Mouse (Mus musculus) liver, embryonic 15.5 days (tissue): ENCODE results near the gene Islr. TPM values are rescaled to one million over a fixed set of nuclear protein-coding genes. Genes with fewer than 3 reads are reported as not detected.

Experiments
- ATAC-seq: fragments of 200-750 bp; cut with Nextera tagmentation; 2 replicates; pipeline ENCODE4 v1.8.0; 2017; ENCODE audit warnings: moderate number of reproducible peaks, mild to moderate bottlenecking, moderate library complexity; ENCODE audit not compliant: insufficient read depth
- H3K27ac ChIP-seq: fragments of 300-500 bp; sonication (generic); replicated peaks from 2 replicates; pipeline ENCODE4 v1.5.1; 2015; ENCODE audit warnings: mild to moderate bottlenecking, inconsistent platforms
- H3K27me3 ChIP-seq: fragments of 300-500 bp; sonication (generic); 2 replicates; pipeline ENCODE4 v1.6.1; 2015; ENCODE audit warnings: mild to moderate bottlenecking, inconsistent platforms
- H3K36me3 ChIP-seq: fragments of 300-500 bp; sonication (generic); replicated peaks from 2 replicates; pipeline ENCODE4 v1.6.1; 2015; ENCODE audit warnings: moderate library complexity, mild to moderate bottlenecking, inconsistent platforms
- H3K4me1 ChIP-seq: fragments of 300-500 bp; sonication (generic); replicated peaks from 2 replicates; pipeline ENCODE4 v1.6.1; 2015; ENCODE audit warnings: inconsistent platforms
- H3K4me2 ChIP-seq: fragments of 300-500 bp; sonication (generic); 2 replicates; pipeline ENCODE4 v1.6.1; 2015; ENCODE audit warnings: moderate library complexity, mild to moderate bottlenecking, inconsistent platforms
- H3K4me3 ChIP-seq: fragments of 300-500 bp; sonication (generic); replicated peaks from 2 replicates; pipeline ENCODE4 v1.5.1; 2015; ENCODE audit warnings: mild to moderate bottlenecking, inconsistent platforms
- H3K9ac ChIP-seq: fragments of 300-500 bp; sonication (generic); 2 replicates; pipeline ENCODE4 v1.6.1; 2015; ENCODE audit warnings: moderate library complexity, mild to moderate bottlenecking, inconsistent platforms
- H3K9me3 ChIP-seq: fragments of 300-500 bp; sonication (generic); replicated peaks from 2 replicates; pipeline ENCODE4 v1.6.1; 2016; ENCODE audit warnings: inconsistent platforms
- WGBS: fragments of 180-500 bp; shearing (Covaris S2); methylation state at CpG from one replicate; pipeline ENCODE4 v1.1.7; 2015; ENCODE audit warnings: mixed read lengths; ENCODE audit not compliant: insufficient replicate concordance; 5-methylcytosine and 5-hydroxymethylcytosine counted together
- polyA plus RNA-seq: library from polyadenylated mRNA; unstranded; fragments of >200 nt; fragmentation: Nextera tagmentation; extraction: Ambion mirVana; gene quantifications from 2 replicates; pipeline ENCODE4 v1.2.1, GENCODE M21; 2015

Islr gene
- polyA plus RNA-seq, 1 experiment from 2014 or later, result 4.5 TPM

DNA sequence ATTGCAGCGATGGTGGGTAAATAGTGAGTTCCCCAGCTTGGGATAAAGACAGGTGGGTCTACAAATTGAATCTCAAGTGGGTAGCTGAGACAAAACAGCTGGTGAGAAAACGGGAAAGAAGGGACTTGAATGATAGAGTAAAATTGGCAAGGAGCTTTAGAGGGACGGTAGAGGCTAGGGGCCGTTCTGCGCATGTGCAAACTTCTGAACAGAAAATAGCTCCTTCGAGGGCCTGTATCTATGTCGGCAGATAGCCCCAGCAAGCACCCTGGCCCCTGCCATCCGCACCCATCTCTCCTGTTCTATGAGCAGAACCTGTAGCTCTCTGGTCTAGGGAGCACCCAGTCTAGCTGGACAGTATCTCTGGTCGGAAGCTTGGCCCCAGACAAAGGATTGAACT lies 9.9 kb downstream of the Islr start:
- ATAC-seq, result no peak
- Histone ChIP-seq H3K4me2 (no peak overlapping the region), H3K4me3 (no peak overlapping the region), H3K9ac (no peak overlapping the region), H3K9me3 (no peaks in the 10 kb centered on the region), H3K36me3 (no peaks in the 10 kb centered on the region), H3K27ac (no peak overlapping the region), H3K4me1 (peaks cover 5% of the 10 kb centered on the region; the same call in 1 of the 2 replicates), H3K27me3 (peaks cover 73% of the 10 kb centered on the region)
- WGBS, result 47% methylated on average over 9 of the region's 9 CpGs

DNA sequence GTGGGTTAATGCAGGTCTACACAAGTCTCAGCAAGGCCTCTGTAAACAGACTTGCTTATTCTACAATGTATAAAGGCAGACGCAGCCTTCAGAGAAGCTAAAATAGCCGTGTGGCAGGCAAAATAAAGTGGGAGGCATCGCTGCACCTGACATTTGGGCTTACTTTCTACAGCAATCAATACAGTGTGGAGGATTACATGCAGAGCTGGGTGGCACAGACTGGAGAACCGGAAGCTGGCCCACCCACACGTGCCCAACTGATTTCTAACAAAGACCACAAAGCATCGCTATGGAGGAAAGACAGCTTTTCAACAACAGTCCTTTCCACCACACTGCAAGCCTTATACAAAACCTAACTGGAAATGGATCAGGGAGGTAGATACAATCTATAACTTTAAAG lies 19.6 kb downstream of the Islr start:
- Histone ChIP-seq H3K4me1 (no peaks in the 10 kb centered on the region), H3K27ac (no peak overlapping the region), H3K4me3 (no peak overlapping the region), H3K36me3 (no peaks in the 10 kb centered on the region), H3K9ac (no peak overlapping the region), H3K9me3 (no peaks in the 10 kb centered on the region), H3K27me3 (0 out of 2 replicates have a peak, but pooled peaks cover 2% of the 10 kb centered on the region), H3K4me2 (no peak overlapping the region)
- 58% methylated on average over 6 of the region's 6 CpGs for WGBS
- no peak for ATAC-seq

DNA sequence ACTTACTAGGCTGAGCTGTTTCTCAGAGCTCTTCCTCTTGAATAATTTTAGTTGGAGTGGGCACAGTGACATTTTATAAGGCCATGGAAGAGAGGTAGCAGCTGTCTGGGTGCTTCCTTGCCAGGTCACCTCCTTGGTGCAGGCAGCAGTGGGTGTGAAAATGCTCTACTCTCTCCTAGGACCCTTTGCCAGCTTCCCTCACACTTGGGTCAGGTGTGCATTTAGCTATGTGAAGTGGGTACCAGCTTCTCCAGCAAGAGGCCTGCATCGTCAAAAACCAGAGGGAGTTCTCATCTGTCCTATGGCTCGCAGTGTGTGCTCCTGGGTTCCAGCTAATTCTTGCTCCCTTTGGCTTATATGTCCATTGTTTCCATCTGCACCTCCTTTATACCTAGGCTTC lies 24.7 kb downstream of the Islr start:
- H3K27me3 ChIP-seq, result no peaks in the 10 kb centered on the region
- H3K9me3 ChIP-seq, result no peaks in the 10 kb centered on the region
- WGBS, result 51% methylated on average over 2 of the region's 2 CpGs
- no peak overlapping the region for H3K9ac ChIP-seq
- no peaks in the 10 kb centered on the region for H3K4me1 ChIP-seq
- no peak overlapping the region for H3K4me3 ChIP-seq
- no peaks in the 10 kb centered on the region for H3K36me3 ChIP-seq
- no peak overlapping the region for H3K4me2 ChIP-seq
- ATAC-seq, result no peak
- H3K27ac ChIP-seq, result no peak overlapping the region

GRCm38 (mm10) chr9:58177165-58177564 lies 26.9 kb downstream of the Islr start:
- ATAC-seq, result no peak
- H3K9me3 ChIP-seq, result no peaks in the 10 kb centered on the region
- WGBS, result 46% methylated on average over 4 of the region's 4 CpGs

DNA sequence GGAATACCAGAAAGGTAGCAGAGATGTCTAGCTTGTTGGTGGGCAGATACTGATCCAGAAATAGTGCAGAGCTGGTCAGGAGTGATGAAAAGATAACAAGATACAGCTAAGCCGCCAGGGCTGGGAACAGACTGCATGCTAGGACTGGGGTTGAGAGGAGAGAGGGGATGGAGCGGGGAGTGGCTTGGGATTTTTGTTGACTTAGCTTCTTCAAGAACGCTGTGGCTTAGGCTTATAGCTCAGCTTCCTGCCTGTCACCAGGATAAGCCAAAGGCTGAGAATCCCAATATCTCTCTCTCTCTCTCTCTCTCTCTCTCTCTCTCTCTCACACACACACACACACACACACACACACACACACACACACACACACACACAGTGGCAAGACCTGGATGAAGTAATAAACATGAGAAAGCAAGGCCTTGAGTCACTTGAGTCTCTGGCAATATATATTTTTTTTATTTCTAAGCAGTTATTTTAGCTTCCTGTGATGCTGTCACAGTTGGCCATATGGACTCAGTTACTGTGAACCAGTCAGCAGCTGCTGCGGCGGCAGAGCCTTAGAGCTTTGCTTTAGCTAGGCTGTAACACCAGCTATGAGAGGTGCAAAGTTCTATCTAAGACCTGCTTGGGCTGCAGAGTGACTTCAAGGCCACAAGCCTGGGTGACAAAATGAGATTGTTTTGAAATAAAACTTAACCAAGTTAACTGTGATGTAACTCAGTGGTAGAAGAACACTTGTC lies 28.2 kb downstream of the Islr start:
- Histone ChIP-seq H3K4me3 (no peak overlapping the region), H3K27ac (no peak overlapping the region), H3K27me3 (no peaks in the 10 kb centered on the region), H3K36me3 (no peaks in the 10 kb centered on the region), H3K4me1 (no peaks in the 10 kb centered on the region), H3K4me2 (no peak overlapping the region), H3K9me3 (no peaks in the 10 kb centered on the region), H3K9ac (no peak overlapping the region)
- 48% methylated on average over 5 of the region's 5 CpGs for WGBS
- no peak for ATAC-seq

More at GRCm38 (mm10) chr9:58177165-58177564, 26.9 kb downstream of the Islr start:
- Histone ChIP-seq H3K4me1 (no peaks in the 10 kb centered on the region), H3K4me2 (no peak overlapping the region), H3K36me3 (no peaks in the 10 kb centered on the region), H3K9ac (no peak overlapping the region), H3K27me3 (no peaks in the 10 kb centered on the region), H3K27ac (no peak overlapping the region), H3K4me3 (no peak overlapping the region)

GRCm38 (mm10) chr9:58174818-58175251 lies 29.3 kb downstream of the Islr start:
- no peak overlapping the region for H3K27ac ChIP-seq
- H3K27me3 ChIP-seq, result no peaks in the 10 kb centered on the region
- H3K4me2 ChIP-seq, result no peak overlapping the region
- H3K9me3 ChIP-seq, result no peaks in the 10 kb centered on the region
- no peak overlapping the region for H3K4me3 ChIP-seq
- no peaks in the 10 kb centered on the region for H3K4me1 ChIP-seq
- WGBS, result 43% methylated on average over 5 of the region's 5 CpGs
- no peaks in the 10 kb centered on the region for H3K36me3 ChIP-seq
- no peak overlapping the region for H3K9ac ChIP-seq
- ATAC-seq, result no peak

- no peak overlapping the region for H3K4me2 ChIP-seq
- no peak overlapping the region for H3K27ac ChIP-seq
- no peaks in the 10 kb centered on the region for H3K27me3 ChIP-seq
- H3K9me3 ChIP-seq, result no peaks in the 10 kb centered on the region
- no peaks in the 10 kb centered on the region for H3K36me3 ChIP-seq
- no peak overlapping the region for H3K9ac ChIP-seq
- WGBS, result 46% methylated on average over 2 of the region's 2 CpGs
- no peak for ATAC-seq
- no peak overlapping the region for H3K4me3 ChIP-seq
- no peaks in the 10 kb centered on the region for H3K4me1 ChIP-seq
Measured at GRCm38 (mm10) chr9:58172863-58173262, 31.2 kb downstream of the Islr start.

DNA sequence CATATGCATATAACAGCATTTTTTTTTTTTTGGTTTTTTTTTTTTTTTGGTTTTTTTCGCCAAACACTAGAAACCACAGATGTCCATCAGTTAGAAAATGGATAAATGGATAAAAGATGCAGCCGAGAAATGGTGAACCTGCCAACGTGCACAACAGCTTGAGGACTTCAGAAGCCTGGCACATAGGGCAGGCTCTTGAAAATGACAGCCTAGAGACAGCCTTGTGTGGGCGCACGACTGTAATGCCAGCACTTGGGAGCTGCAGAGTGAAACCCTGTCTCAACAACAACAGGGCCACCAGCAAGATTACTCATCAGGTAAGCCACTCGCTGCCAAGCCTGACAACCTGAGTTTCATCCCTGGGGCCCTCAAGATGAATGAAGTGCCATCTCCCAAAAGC lies 34.7 kb downstream of the Islr start:
- no peaks in the 10 kb centered on the region for H3K27me3 ChIP-seq
- H3K4me2 ChIP-seq, result no peak overlapping the region
- H3K4me3 ChIP-seq, result no peak overlapping the region
- no peaks in the 10 kb centered on the region for H3K9me3 ChIP-seq
- no peaks in the 10 kb centered on the region for H3K36me3 ChIP-seq
- ATAC-seq, result no peak
- 55% methylated on average over 6 of the region's 6 CpGs for WGBS
- H3K27ac ChIP-seq, result no peak overlapping the region
- no peaks in the 10 kb centered on the region for H3K4me1 ChIP-seq
- H3K9ac ChIP-seq, result no peak overlapping the region

- Histone ChIP-seq H3K27ac (no peak overlapping the region), H3K27me3 (no peaks in the 10 kb centered on the region), H3K9me3 (no peaks in the 10 kb centered on the region), H3K4me3 (no peak overlapping the region), H3K36me3 (no peaks in the 10 kb centered on the region), H3K4me1 (no peaks in the 10 kb centered on the region), H3K9ac (no peak overlapping the region), H3K4me2 (no peak overlapping the region)
- 58% methylated on average over 3 of the region's 3 CpGs for WGBS
- ATAC-seq, result no peak
Measured at GRCm38 (mm10) chr9:58168880-58169279, 35.2 kb downstream of the Islr start.

GRCm38 (mm10) chr9:58165779-58166178 lies 38.3 kb downstream of the Islr start:
- Histone ChIP-seq H3K27ac (no peak overlapping the region), H3K4me3 (no peak overlapping the region), H3K4me1 (no peaks in the 10 kb centered on the region), H3K9me3 (no peaks in the 10 kb centered on the region), H3K27me3 (no peaks in the 10 kb centered on the region), H3K4me2 (no peak overlapping the region), H3K36me3 (no peaks in the 10 kb centered on the region), H3K9ac (no peak overlapping the region)
- 38% methylated on average over 1 of the region's 1 CpGs for WGBS
- ATAC-seq, result no peak

- H3K9me3 ChIP-seq, result no peaks in the 10 kb centered on the region
- no peaks in the 10 kb centered on the region for H3K4me1 ChIP-seq
- no peak overlapping the region for H3K4me2 ChIP-seq
- no peaks in the 10 kb centered on the region for H3K27me3 ChIP-seq
- no peak overlapping the region for H3K4me3 ChIP-seq
- H3K9ac ChIP-seq, result no peak overlapping the region
- no peak overlapping the region for H3K27ac ChIP-seq
- no peak for ATAC-seq
- WGBS, result 55% methylated on average over 5 of the region's 5 CpGs
- H3K36me3 ChIP-seq, result no peaks in the 10 kb centered on the region
Measured at GRCm38 (mm10) chr9:58163146-58163545, 41.0 kb downstream of the Islr start.

- Histone ChIP-seq H3K36me3 (no peaks in the 10 kb centered on the region), H3K4me2 (no peak overlapping the region), H3K9ac (no peak overlapping the region), H3K4me3 (no peak overlapping the region), H3K27me3 (no peaks in the 10 kb centered on the region), H3K4me1 (no peaks in the 10 kb centered on the region), H3K9me3 (no peaks in the 10 kb centered on the region), H3K27ac (no peak overlapping the region)
- ATAC-seq, result no peak
- 67% methylated on average over 3 of the region's 3 CpGs for WGBS
Measured at GRCm38 (mm10) chr9:58162173-58162572, 41.9 kb downstream of the Islr start.
